Mouse (Mus musculus): ENCODE data around the gene Lypd4. TPM values are rescaled to one million over a fixed set of nuclear protein-coding genes. Genes with fewer than 3 reads are reported as not detected.
"Not testable (repeated sequence)": the region's sequence is repeated elsewhere in the genome, so short reads cannot be mapped to it uniquely, and the experiment has no call there.

Lypd4 gene
- polyA plus RNA-seq, 1 experiment from 2014 or later: not detected

GRCm38 (mm10) chr7:24861913-24862312, 7.8 kb downstream of the Lypd4 start, which contains the start of gene Gm9844:
TSS of gene Gm9844 (plus strand) at chr7:24862213.
- Histone ChIP-seq H3K36me3 (no peaks in the 10 kb centered on the region), H3K4me3 (no peak within 1 kb of the TSS), H3K9ac (no peak within 1 kb of the TSS), H3K4me2 (no peak within 1 kb of the TSS), H3K9me3 (no peaks in the 10 kb centered on the region), H3K27me3 (replicated peaks) (peaks cover 20% of the 10 kb centered on the region), H3K27ac (replicated peaks) (no peak within 1 kb of the TSS), H3K4me1 (no peaks in the 10 kb centered on the region)
- 76% methylated on average over 7 of the region's 7 CpGs for WGBS
- no peak for ATAC-seq (ENCODE audit: extremely low read depth, insufficient number of reproducible peaks, low FRiP score, low TSS enrichment)

DNA sequence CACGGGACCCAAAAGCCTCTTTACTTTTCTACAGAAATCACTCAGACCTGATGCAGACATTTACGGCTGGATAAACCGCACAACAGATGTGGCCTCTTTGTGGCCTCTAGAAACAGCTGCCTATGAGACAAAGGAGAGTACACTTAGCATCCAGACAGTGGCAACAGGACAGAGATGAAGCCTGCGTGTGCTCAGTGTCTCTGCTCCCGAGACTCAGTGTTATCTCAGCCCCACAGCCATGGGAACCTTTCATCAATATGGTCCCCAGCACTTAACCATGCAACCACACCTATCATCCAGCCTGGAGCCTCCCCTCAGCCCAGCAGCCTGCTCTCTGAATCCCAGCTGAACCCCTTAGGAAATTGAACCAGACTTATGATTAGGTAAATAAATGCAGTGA, 10.5 kb downstream of the Lypd4 start:
- no peaks in the 10 kb centered on the region for H3K4me1 ChIP-seq
- H3K27ac ChIP-seq (replicated peaks): no peak overlapping the region
- no peak overlapping the region for H3K9ac ChIP-seq
- H3K36me3 ChIP-seq: no peaks in the 10 kb centered on the region
- ATAC-seq (ENCODE audit: extremely low read depth, insufficient number of reproducible peaks, low FRiP score, low TSS enrichment): 0 out of 2 replicates have a peak, but pooled peaks have one; percentile 51
- H3K9me3 ChIP-seq: no peaks in the 10 kb centered on the region
- 60% methylated on average over 5 of the region's 5 CpGs for WGBS
- no peak overlapping the region for H3K4me2 ChIP-seq
- no peak overlapping the region for H3K4me3 ChIP-seq
- H3K27me3 ChIP-seq (replicated peaks): peaks cover 3% of the 10 kb centered on the region; the same call in 1 of the 2 replicates

DNA sequence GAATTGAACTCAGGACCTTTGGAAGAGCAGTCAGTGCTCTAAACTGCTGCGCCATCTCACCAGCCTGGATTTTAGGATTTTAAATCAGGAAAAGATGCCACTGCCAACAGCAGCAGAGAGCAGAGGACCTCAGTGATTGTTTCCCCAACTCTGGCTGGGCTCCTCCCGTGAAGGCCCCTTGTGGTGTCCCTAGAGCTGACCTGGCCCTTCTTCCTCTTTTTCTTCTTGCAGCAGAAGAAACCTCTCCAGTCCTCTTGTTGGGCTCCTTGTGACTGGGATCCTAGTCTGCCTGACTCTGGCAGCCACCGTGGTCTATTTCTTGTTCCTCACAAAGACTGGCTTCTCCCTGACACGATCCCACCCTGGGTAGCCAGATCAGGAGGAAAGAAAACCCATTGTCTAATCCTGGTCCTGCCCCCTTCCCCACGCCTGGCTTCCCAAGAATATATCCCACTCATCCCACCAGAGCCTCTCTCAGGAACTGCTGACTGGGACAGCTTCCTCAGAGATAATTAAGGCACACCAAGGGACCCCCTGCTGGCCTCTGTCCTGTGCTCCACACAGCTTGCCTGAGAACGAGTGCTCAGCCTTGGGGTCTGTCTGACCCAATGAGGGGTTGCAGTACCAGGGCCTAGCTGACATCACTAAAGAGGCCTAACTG, 13.2 kb downstream of the Lypd4 start:
- ATAC-seq (ENCODE audit: extremely low read depth, insufficient number of reproducible peaks, low FRiP score, low TSS enrichment): no peak
- no peak overlapping the region for H3K4me2 ChIP-seq
- no peak overlapping the region for H3K9ac ChIP-seq
- no peak overlapping the region for H3K4me3 ChIP-seq
- H3K27me3 ChIP-seq (replicated peaks): no peaks in the 10 kb centered on the region
- H3K9me3 ChIP-seq: no peaks in the 10 kb centered on the region
- H3K27ac ChIP-seq (replicated peaks): no peak overlapping the region
- 47% methylated on average over 6 of the region's 6 CpGs for WGBS
- H3K4me1 ChIP-seq: peaks cover 8% of the 10 kb centered on the region
- H3K36me3 ChIP-seq: no peaks in the 10 kb centered on the region

- no peaks in the 10 kb centered on the region for H3K27me3 ChIP-seq (replicated peaks)
- no peak overlapping the region for H3K4me3 ChIP-seq
- no peak for ATAC-seq (ENCODE audit: extremely low read depth, insufficient number of reproducible peaks, low FRiP score, low TSS enrichment)
- no peak overlapping the region for H3K9ac ChIP-seq
- WGBS: 38% methylated on average over 7 of the region's 7 CpGs
- 0 out of 2 replicates have a peak overlapping the region, but pooled peaks have one; percentile 1 for H3K4me2 ChIP-seq
- no peaks in the 10 kb centered on the region for H3K36me3 ChIP-seq
- H3K4me1 ChIP-seq: peaks cover 13% of the 10 kb centered on the region
- H3K9me3 ChIP-seq: no peaks in the 10 kb centered on the region
- H3K27ac ChIP-seq (replicated peaks): peak overlapping the region; percentile 64
Observed at GRCm38 (mm10) chr7:24853695-24854094, 16.0 kb downstream of the Lypd4 start.

- H3K36me3 ChIP-seq: no peaks in the 10 kb centered on the region
- H3K4me3 ChIP-seq: no peak overlapping the region
- peaks cover 13% of the 10 kb centered on the region for H3K4me1 ChIP-seq
- no peaks in the 10 kb centered on the region for H3K27me3 ChIP-seq (replicated peaks)
- peak overlapping the region; percentile 64 for H3K27ac ChIP-seq (replicated peaks)
- H3K9me3 ChIP-seq: no peaks in the 10 kb centered on the region
- H3K9ac ChIP-seq: no peak overlapping the region
- no peak overlapping the region for H3K4me2 ChIP-seq
- ATAC-seq (ENCODE audit: extremely low read depth, insufficient number of reproducible peaks, low FRiP score, low TSS enrichment): no peak; the same call in 1 of the 2 replicates
Observed at GRCm38 (mm10) chr7:24853233-24853563, 16.5 kb downstream of the Lypd4 start.

DNA sequence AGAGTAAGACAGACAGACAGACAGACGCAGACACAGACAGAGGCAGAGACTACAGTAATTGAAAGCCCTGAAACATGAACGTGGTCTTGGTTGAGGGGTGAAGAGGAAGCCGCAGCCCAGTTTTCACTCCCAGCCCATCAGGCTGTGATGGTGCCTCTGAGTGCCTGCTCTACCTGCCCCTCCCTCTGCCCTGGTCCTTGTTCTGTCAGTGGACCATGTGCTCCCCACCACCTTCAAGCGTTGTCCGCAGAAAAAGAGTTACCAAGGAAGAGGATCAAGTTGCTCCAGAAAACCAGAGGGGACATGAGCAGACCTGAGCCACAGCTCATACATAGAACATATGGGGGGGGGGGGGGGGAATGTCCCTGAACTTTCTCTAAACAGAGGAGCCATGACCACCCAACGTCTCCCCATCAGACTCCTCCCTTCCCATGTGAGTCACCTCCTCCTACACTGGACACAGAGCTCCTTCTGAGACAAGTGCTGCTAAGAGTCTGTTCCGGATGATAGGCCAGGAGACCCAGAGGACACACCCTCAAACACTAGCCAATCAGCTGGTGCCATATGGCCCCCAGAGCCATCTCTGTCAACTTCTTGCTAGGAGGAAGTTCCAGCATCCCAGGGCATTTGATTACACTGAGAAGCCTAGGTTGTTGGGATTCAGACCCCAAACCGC, 17.0 kb downstream of the Lypd4 start:
- Histone ChIP-seq H3K4me2 (peak overlapping the region; percentile 21; the same call in 1 of the 2 replicates), H3K27me3 (replicated peaks) (no peaks in the 10 kb centered on the region), H3K9me3 (no peaks in the 10 kb centered on the region), H3K4me3 (peak overlapping the region; percentile 3; the same call in 1 of the 2 replicates), H3K9ac (no peak overlapping the region), H3K4me1 (peaks cover 13% of the 10 kb centered on the region), H3K27ac (replicated peaks) (peak overlapping the region; percentile 64), H3K36me3 (no peaks in the 10 kb centered on the region)
- WGBS: 59% methylated on average over 8 of the region's 8 CpGs
- ATAC-seq (ENCODE audit: extremely low read depth, insufficient number of reproducible peaks, low FRiP score, low TSS enrichment): peak; percentile 73

- Histone ChIP-seq H3K27me3 (replicated peaks) (no peaks in the 10 kb centered on the region), H3K4me2 (peak overlapping the region; percentile 21), H3K36me3 (no peaks in the 10 kb centered on the region), H3K4me1 (peaks cover 13% of the 10 kb centered on the region), H3K9me3 (no peaks in the 10 kb centered on the region), H3K9ac (no peak overlapping the region), H3K4me3 (peak overlapping the region; percentile 3; the same call in 1 of the 2 replicates), H3K27ac (replicated peaks) (peak overlapping the region; percentile 64)
- WGBS: 75% methylated on average over 5 of the region's 5 CpGs
- no peak for ATAC-seq (ENCODE audit: extremely low read depth, insufficient number of reproducible peaks, low FRiP score, low TSS enrichment)
Observed at GRCm38 (mm10) chr7:24851596-24852325, 18.0 kb downstream of the Lypd4 start.

DNA sequence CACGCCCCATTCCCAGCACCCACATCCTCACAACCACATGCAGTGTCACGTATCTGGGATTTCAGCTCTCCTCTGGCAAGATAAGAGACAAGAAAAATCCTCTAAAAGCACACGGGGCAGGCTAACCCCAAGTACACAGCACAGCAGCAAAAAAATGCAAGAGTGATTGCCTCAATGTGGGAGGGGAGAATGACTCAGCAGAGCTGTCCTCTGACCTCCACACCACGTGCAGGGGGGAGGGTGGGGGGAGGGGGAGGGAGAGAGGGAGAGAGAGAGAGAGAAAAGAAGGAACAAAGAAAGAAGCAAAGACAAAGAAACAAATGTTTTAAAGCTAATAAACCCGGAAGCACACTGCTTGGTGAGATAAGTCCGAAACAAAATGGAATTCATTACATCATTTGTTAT, 18.8 kb downstream of the Lypd4 start:
- Histone ChIP-seq H3K9ac (no peak overlapping the region), H3K4me2 (peak overlapping the region; percentile 21; the same call in 1 of the 2 replicates), H3K36me3 (no peaks in the 10 kb centered on the region), H3K27me3 (replicated peaks) (no peaks in the 10 kb centered on the region), H3K27ac (replicated peaks) (peak overlapping the region; percentile 64), H3K4me3 (no peak overlapping the region), H3K9me3 (no peaks in the 10 kb centered on the region), H3K4me1 (peaks cover 13% of the 10 kb centered on the region)
- peak; percentile 57 for ATAC-seq (ENCODE audit: extremely low read depth, insufficient number of reproducible peaks, low FRiP score, low TSS enrichment)
- 27% methylated on average over 6 of the region's 6 CpGs for WGBS

GRCm38 (mm10) chr7:24850162-24850561, 19.6 kb downstream of the Lypd4 start:
- WGBS: 18% methylated on average over 5 of the region's 5 CpGs
- Histone ChIP-seq H3K27me3 (replicated peaks) (no peaks in the 10 kb centered on the region), H3K27ac (replicated peaks) (peak overlapping the region; percentile 64), H3K9me3 (no peaks in the 10 kb centered on the region), H3K9ac (peak overlapping the region; percentile 33; the same call in 1 of the 2 replicates), H3K4me3 (no peak overlapping the region), H3K4me2 (peak overlapping the region; percentile 40), H3K36me3 (no peaks in the 10 kb centered on the region), H3K4me1 (peaks cover 13% of the 10 kb centered on the region)
- ATAC-seq (ENCODE audit: extremely low read depth, insufficient number of reproducible peaks, low FRiP score, low TSS enrichment): no peak

GRCm38 (mm10) chr7:24846576-24846975, 23.2 kb downstream of the Lypd4 start:
- H3K27ac ChIP-seq (replicated peaks); H3K4me3 ChIP-seq; H3K36me3 ChIP-seq; H3K9ac ChIP-seq; ATAC-seq (ENCODE audit: extremely low read depth, insufficient number of reproducible peaks, low FRiP score, low TSS enrichment); H3K4me2 ChIP-seq; H3K9me3 ChIP-seq; H3K4me1 ChIP-seq; H3K27me3 ChIP-seq (replicated peaks): not testable (repeated sequence)
- WGBS: 42% methylated on average over 2 of the region's 2 CpGs

GRCm38 (mm10) chr7:24845713-24846112, 24.0 kb downstream of the Lypd4 start:
- ATAC-seq (ENCODE audit: extremely low read depth, insufficient number of reproducible peaks, low FRiP score, low TSS enrichment): 0 out of 2 replicates have a peak, but pooled peaks have one; percentile 31

More at GRCm38 (mm10) chr7:24845713-24846112, 24.0 kb downstream of the Lypd4 start:
- no peaks in the 10 kb centered on the region for H3K36me3 ChIP-seq
- no peaks in the 10 kb centered on the region for H3K9me3 ChIP-seq
- WGBS: 3% methylated on average over 6 of the region's 6 CpGs
- no peaks in the 10 kb centered on the region for H3K27me3 ChIP-seq (replicated peaks)
- no peak overlapping the region for H3K9ac ChIP-seq
- peaks cover 3% of the 10 kb centered on the region; the same call in 1 of the 2 replicates for H3K4me1 ChIP-seq
- H3K27ac ChIP-seq (replicated peaks): no peak overlapping the region
- no peak overlapping the region for H3K4me2 ChIP-seq
- no peak overlapping the region for H3K4me3 ChIP-seq

Measured in heart, embryonic 13.5 days (tissue).